Mouse (Mus musculus) Patski (cell line): ENCODE results near the gene Cyp3a13. TPM values are rescaled to one million over a fixed set of nuclear protein-coding genes. Genes with fewer than 3 reads are reported as not detected.
"Not testable (repeated sequence)": the region's sequence is repeated elsewhere in the genome, so short reads cannot be mapped to it uniquely, and the experiment has no call there.

Experiments
- ATAC-seq: fragments of 100-300 bp; one replicate; pipeline ENCODE4 v1.8.0; 2021
- CTCF ChIA-PET: fragments of 350-600 bp; sonication (Branson Sonifier 250); formaldehyde crosslinking; loops from one replicate; lab custom pipeline; 2022; ENCODE audit warnings: inconsistent platforms; lab: Charles Lee
- POLR2A ChIA-PET: fragments of 350-600 bp; sonication (Branson Sonifier 250); formaldehyde crosslinking; loops from one replicate; lab custom pipeline; 2022; ENCODE audit warnings: antibody characterized with exemption, inconsistent platforms; lab: Charles Lee
- DNase-seq: peaks from one replicate; pipeline ENCODE4 v3.0.0-alpha.2; 2011; ENCODE audit warnings: low read depth, low spot score
- H3K27me3 ChIP-seq: fragments of 371-371 bp; one replicate; pipeline ENCODE4 v1.5.1; 2021
- CTCF ChIP-seq: fragments of 100-300 bp; IDR thresholded peaks from one replicate; pipeline ENCODE4 v1.5.1; 2021
- in situ Hi-C: fragments of 300-500 bp; cut with MboI; formaldehyde crosslinking; loops from 3 replicates; pipeline ENCODE4 v1.11.1; 2018; ENCODE audit warnings: low pct_unique_long_range_greater_than_20kb, mixed read lengths
- polyA plus RNA-seq: library from polyadenylated mRNA; unstranded; gene quantifications from one replicate; pipeline ENCODE4 v1.2.3, GENCODE M21; 2021

The Cyp3a13 gene
- polyA plus RNA-seq, 1 experiment from 2014 or later: 1.3 TPM

GRCm38 (mm10) chr5:137875054-137875453 lies 46.4 kb downstream of the Cyp3a13 start:
- ChIA-PET CTCF (no interaction called here), POLR2A (no interaction called here)
- ATAC-seq: no peak
- DNase-seq: no peak
- TF ChIP-seq CTCF: no peak
- peaks cover 4% of the 10 kb centered on the region for H3K27me3 ChIP-seq
- in situ Hi-C loops: loop anchor here (5.0 kb wide), 1 partner anchor 73 kb away; no protein-coding TSS in a partner anchor

GRCm38 (mm10) chr5:137872381-137872702 lies 49.1 kb downstream of the Cyp3a13 start:
- DNase-seq, H3K27me3 ChIP-seq, CTCF ChIA-PET, POLR2A ChIA-PET, ATAC-seq, in situ Hi-C loops: not testable (repeated sequence)

GRCm38 (mm10) chr5:137871644-137872380 lies 49.6 kb downstream of the Cyp3a13 start, which contains the start of gene Pilrb2:
Gene Pilrb2 (minus strand): TSS chr5:137871815.
- POLR2A ChIA-PET, in situ Hi-C loops, CTCF ChIA-PET, ATAC-seq, DNase-seq, H3K27me3 ChIP-seq: not testable (repeated sequence)

- DNase-seq, in situ Hi-C loops, ATAC-seq, CTCF ChIA-PET, H3K27me3 ChIP-seq, POLR2A ChIA-PET: not testable (repeated sequence)
Observed at GRCm38 (mm10) chr5:137868600-137868999, 52.8 kb downstream of the Cyp3a13 start.

GRCm38 (mm10) chr5:137864008-137864407 lies 57.4 kb downstream of the Cyp3a13 start:
- CTCF ChIA-PET, POLR2A ChIA-PET, H3K27me3 ChIP-seq, in situ Hi-C loops, DNase-seq, ATAC-seq: not testable (repeated sequence)

GRCm38 (mm10) chr5:137857960-137858710 lies 63.3 kb downstream of the Cyp3a13 start, which contains the start of gene Pilrb1:
Gene Pilrb1 (minus strand): TSS chr5:137858106.
- DNase-seq, POLR2A ChIA-PET, H3K27me3 ChIP-seq, CTCF ChIA-PET, ATAC-seq, in situ Hi-C loops: not testable (repeated sequence)

- in situ Hi-C loops, POLR2A ChIA-PET, CTCF ChIA-PET, H3K27me3 ChIP-seq: not testable (repeated sequence)
- peak; percentile 60 for ATAC-seq
- DNase-seq: peak; percentile 6
Observed at GRCm38 (mm10) chr5:137856870-137857269, 64.5 kb downstream of the Cyp3a13 start.

- CTCF ChIA-PET, ATAC-seq, H3K27me3 ChIP-seq, POLR2A ChIA-PET, in situ Hi-C loops, DNase-seq: not testable (repeated sequence)
Observed at GRCm38 (mm10) chr5:137854907-137855306, 66.5 kb downstream of the Cyp3a13 start.

GRCm38 (mm10) chr5:137850313-137850712 lies 71.1 kb downstream of the Cyp3a13 start:
- ATAC-seq, POLR2A ChIA-PET, H3K27me3 ChIP-seq, in situ Hi-C loops, DNase-seq, CTCF ChIA-PET: not testable (repeated sequence)

Other genes with a start within 250 kb of the Cyp3a13 start
- 33.1 TPM for gene Agfg2, start 236.9 kb downstream of the Cyp3a13 start, polyA plus RNA-seq
- gene Nyap1, start 180.0 kb downstream of the Cyp3a13 start, polyA plus RNA-seq: 13.4 TPM
- gene Tsc22d4, start 175.9 kb downstream of the Cyp3a13 start, polyA plus RNA-seq: 154 TPM
- 36.7 TPM for gene Ppp1r35, start 142.8 kb downstream of the Cyp3a13 start, polyA plus RNA-seq
- 64.6 TPM for gene Mepce, start 134.0 kb downstream of the Cyp3a13 start, polyA plus RNA-seq
- 22.2 TPM for gene Zcwpw1, start 133.8 kb downstream of the Cyp3a13 start, polyA plus RNA-seq
- gene Pilra, start 85.3 kb downstream of the Cyp3a13 start, polyA plus RNA-seq: 0.05 TPM
- gene Pilrb1, start 63.5 kb downstream of the Cyp3a13 start, polyA plus RNA-seq: not detected
- gene Pilrb2, start 49.8 kb downstream of the Cyp3a13 start, polyA plus RNA-seq: not detected
- not detected for gene Gjc3, start 41.5 kb upstream of the Cyp3a13 start, polyA plus RNA-seq
- gene Azgp1, start 59.9 kb upstream of the Cyp3a13 start, polyA plus RNA-seq: not detected
- gene Smok3a, start 99.6 kb upstream of the Cyp3a13 start, polyA plus RNA-seq: not detected
- gene Smok3b, start 99.8 kb upstream of the Cyp3a13 start, polyA plus RNA-seq: not detected
- gene Smok3c, start 131.6 kb upstream of the Cyp3a13 start, polyA plus RNA-seq: not detected
- 32.9 TPM for gene Zkscan1, start 163.5 kb upstream of the Cyp3a13 start, polyA plus RNA-seq
- gene Zscan21, start 195.3 kb upstream of the Cyp3a13 start, polyA plus RNA-seq: 60.4 TPM
- 11.5 TPM for gene Zfp113, start 234.1 kb upstream of the Cyp3a13 start, polyA plus RNA-seq
- 274 TPM for gene Cops6, start 239.5 kb upstream of the Cyp3a13 start, polyA plus RNA-seq